Mouse (Mus musculus) lung, postnatal 4 days (tissue): ENCODE results near the gene Hid1.

Source experiments
- DNase-seq, 2 experiments: peaks; one replicate each; pipeline ENCODE4 v3.0.0; 2021

Hid1 gene

DNA sequence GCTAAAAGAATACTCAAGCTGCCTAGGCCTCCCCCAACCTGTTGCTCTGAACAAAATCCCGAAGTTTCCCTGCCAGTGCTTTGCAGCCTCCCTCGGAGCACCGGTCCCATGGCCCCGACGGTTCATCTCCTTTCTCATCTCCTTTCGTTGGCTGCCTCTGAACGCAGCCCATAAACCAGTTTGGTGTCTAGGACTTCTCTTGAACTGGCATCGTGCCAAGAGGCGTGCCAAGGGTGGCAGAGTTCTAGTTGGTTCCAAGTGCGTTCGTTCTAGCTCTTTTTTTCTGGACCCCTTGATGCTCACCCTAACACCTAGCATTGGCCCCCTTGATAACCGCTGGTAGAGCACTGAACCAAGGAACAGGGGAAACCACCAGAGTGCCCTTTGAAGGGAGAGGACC is 32.3 kb downstream of the Hid1 start:
- no peak for DNase-seq

DNA sequence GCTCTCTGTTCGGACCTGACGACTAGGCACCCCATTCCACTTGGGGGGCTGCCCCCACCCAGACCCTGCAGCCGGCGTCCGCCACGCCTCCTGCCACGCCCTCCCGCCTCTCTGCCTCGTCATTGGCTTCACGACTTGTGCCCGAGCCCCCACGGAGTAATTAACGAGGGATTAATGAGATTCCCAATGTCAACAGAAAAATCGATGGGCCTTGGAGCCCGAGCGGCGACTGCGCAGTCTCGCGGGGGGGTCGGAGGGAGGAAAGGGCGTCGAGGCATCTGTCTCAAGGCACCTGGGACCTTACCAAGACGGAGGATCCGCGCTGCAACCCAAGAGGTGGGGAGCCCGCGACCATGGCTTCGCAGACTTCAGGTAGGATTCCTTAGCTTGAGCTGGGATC is 33.0 kb downstream of the Hid1 start, which contains the start of gene Otop3:
Otop3 (plus strand) TSS at position 201 of the 400 bp plus-strand sequence.
- no peak for DNase-seq

DNA sequence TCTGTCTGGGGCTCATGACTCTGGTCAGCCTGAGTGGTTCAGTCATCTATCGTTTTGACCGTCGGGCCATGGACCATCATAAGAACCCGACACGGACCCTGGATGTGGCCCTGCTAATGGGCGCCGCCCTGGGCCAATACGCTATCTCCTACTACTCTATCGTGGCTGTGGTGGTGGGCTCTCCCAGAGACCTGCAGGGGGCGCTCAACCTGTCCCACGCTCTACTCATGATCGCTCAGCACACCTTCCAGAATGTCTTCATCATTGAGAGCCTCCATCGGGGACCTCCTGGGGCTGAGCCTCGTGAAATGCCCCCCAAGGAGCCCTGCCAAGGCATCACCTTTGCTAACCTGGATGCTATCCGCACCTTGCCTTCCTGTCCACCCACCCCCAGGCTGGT is 38.2 kb downstream of the Hid1 start:
- DNase-seq, result no peak

DNA sequence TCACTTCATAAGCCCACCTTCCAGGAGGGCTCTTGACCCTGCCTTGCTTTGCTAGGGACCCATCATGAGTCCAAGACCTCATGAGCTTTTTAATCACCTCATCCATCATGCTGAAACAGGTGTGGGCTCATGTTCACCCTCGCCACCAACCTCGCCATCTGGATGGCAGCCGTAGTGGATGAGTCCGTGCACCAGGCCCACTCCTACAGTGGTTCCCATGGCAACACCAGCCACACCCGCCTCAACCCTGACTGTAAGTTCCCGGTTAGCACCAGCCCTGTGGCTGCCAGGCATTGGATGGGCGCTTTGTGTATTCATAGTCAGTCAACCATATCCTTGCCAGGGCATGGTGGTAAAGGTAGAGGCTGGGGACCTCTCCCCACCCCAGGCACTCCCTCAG is 40.8 kb downstream of the Hid1 start:
- no peak for DNase-seq

DNA sequence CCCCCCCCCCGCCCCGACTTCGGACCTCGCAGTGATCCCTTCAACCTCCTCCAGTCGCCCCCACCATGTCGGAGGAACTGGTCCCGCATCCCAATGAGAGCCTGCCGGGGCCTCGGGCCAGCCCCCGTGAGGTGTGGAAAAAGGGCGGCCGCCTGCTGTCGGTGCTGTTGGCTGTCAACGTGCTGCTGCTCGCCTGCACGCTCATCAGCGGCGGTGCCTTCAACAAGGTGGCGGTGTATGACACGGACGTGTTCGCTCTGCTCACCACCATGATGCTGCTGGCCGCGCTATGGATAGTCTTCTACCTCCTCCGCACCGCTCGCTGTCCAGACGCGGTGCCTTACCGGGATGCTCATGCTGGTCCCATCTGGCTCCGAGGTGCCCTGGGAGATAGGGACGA is 44.2 kb downstream of the Hid1 start:
- no peak for DNase-seq

DNA sequence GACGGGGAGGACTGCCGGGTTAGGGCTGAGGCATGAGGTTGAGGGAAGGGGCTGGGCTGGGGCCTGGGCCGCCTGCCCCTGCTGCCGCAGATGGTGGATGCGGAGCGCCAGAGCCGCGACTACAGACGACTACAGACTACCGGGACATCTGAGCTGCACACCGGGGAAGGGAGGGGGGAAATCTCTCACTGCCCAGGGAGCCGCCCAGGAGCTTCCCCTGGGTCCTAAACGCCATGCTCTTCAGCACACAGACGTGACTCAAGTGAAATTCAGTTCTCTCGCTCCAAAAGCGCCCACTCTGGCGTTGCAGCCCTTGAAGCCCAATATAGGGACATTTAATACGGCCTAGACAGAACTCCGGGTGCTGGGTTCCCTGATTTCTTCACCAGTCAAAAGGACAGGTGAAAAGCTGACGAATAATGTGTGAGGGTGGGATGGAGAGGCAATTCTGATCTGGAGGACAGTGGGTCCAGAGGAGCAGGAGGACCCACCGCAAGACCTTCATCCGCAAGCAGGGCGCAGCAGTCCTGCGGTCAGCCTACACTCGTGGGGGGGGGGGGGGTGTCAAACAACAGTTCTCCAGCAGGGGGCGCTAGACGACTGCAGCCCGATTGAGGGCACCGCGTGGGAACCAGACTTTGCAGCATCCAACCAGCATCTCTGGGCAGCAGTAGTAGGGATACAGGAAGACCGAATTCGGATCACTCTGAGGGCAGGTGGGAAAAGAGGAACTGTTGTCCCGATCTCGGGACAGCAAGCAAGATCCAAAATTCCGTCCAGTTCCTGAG is 45.5 kb downstream of the Hid1 start, which contains the start of gene Ush1g:
Ush1g (minus strand) TSS at position 136 of the 788 bp plus-strand sequence.
- peak; percentile 43 to 61 for DNase-seq

DNA sequence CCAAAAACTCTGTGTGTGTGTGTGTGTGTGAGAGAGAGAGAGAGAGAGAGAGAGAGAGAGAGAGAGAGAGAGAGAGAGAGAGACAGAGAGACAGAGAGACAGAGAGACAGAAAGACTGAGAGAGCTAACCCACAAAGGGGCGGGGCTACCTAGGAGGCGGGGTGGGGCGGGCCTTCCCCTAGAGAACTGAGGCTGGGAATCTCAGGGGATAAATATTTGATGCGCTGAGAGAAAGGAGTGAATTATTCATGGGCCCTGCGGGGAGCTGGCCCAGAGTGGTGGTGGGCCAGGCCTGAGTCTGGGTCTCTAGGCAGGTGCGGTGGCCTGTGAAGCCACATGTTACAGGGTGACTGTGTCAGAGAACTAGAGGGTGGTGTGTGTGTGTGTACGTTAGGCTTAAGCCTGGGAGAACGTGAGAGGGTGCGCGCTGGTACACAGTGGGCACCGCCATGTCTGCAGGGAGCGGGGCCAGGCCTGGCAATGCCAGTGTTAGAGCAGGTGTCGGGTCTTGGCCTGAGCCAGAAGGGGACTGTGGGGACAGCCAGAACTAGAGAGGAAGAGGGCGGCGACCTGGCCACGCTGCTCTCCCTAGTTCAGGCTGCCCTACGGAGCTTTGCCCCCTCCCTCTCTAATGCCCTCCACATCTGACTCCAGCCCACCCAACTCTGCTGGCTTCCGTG is 47.7 kb downstream of the Hid1 start:
- no peak for DNase-seq

DNA sequence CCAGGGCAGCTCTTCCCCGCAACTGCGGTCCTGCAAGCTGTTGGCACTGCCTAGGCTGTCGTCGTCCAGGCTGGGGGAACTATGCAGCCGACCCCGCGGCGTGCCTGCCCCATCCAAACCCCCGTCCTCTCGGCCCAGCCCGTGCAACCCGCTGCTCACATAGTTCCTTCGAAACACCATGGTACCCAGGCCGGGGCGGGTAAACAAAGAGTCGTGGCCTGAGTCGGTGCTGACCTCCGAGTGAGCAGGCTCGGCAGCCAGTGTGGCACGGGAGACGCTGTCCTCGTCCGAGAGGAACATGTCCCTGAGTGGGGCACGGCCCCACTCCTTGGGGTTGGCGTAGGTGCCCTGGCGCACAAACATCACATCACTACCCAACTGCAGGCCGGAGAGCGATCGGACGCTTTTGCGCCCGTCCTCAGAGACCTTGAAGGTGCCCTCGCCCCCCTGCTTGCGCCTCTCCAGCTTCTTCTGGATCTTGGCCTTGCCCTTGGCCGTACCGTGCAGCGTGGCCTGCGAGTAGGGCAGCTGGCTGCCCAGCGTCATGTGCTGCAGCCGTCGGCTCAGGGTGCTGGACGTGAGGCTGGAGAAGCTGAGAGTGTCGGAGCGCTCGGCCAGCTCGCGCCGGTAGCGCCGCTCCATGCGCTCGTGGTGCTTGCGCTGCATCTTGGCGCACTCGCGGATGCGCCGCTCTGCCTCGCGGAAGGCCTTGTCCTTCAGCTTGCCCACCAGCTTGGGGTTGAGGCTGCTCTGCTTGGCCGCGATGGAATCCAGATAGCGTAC is 49.1 kb downstream of the Hid1 start:
- no peak for DNase-seq

DNA sequence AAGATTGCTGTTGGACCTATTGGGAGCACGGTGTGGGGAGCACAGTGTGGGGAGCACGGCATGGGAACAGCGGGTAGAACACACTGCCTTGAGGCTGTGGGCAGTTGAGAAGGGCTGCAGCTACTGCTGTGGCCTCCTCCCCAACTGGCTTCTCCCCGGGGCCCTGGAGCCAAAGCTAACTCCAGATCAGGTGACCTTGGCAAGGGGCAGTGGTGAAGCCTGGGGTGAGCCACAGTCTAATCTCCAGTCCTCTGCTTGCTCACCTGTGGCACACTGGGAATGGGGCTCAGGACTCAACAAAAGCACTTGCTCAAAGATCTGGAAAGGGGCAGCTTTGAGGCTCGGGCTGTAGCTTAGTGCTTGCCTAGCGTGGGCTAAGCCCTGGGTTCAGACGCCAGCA is 50.4 kb downstream of the Hid1 start:
- no peak for DNase-seq

DNA sequence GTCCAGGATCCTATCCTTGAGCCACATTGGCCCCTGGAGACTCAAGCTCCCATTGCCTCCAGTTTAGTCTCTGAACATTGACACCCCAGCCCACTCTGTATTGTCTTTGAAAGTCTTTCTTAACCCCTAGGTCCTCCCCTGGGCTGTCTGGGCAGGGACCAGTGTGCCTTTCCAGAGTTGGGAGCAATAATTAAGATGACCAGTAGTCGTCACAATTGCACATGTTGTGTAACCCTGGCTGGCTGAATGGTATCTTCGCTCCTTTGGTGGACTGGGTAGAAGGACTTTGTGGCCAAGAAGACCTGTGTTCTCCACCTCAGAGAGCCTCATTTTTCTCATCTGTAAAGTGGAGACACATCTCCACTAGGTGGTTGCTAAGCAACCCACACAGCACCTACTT is 53.3 kb downstream of the Hid1 start:
- no peak for DNase-seq

DNA sequence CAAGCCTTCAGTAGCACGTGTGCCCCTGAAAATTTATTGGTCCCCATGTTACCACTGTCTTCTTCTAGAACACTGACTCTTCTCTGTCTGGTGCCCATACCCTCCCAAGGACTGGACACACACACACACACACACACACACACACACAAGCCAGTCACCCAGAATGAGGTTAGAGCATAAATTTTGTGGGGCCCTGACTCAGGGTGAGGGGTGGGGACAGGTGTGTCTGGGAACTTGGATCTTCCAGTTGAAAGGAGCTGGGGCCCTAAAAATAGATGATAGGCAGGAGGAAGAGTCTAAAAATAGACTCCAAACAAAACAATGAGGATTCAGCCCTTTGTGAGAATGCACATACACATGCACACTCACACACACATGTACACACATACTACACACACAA is 58.8 kb downstream of the Hid1 start:
- no peak for DNase-seq

DNA sequence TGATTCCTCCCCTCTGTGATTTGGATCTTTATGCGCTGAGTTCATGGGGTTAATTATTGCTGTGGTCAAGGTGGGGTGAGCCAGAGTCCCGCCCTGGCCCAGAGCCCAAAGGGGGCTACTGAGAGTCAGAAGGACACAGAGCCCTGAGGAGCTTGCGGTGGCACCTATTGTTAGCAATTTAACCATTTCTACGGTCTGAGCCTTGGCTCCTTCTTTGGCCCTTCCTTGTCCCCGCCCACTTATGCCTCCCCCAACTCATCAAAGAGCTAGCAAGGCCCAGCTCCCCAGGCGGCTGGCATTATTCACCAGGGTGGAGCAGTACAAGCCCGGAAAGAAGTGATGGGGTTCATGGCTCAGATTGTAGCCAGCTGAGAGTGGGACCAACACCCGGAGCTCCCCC is 60.7 kb downstream of the Hid1 start, which contains the start of gene Otop2:
Otop2 (plus strand) TSS at position 301 of the 400 bp plus-strand sequence.
- DNase-seq, result no peak

DNA sequence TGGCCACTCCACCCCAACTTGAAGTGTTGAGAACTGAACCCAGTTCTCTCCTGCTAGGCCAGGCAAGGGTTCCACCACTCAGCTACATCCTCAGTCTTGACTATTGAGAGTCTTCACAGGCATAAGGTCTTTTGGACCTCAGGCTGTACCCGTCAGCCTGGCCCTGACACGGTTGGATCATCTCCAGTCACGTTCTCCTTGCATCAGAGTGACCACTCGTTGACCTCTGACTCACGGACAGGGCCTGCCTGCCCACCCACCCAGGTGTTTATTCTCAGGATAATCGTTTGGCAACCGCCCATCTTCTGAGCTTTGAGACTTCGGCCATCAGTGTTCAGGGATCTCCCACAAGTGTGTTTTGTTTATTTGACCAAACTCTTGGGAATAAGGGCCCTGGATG is 64.4 kb downstream of the Hid1 start:
- no peak for DNase-seq

DNA sequence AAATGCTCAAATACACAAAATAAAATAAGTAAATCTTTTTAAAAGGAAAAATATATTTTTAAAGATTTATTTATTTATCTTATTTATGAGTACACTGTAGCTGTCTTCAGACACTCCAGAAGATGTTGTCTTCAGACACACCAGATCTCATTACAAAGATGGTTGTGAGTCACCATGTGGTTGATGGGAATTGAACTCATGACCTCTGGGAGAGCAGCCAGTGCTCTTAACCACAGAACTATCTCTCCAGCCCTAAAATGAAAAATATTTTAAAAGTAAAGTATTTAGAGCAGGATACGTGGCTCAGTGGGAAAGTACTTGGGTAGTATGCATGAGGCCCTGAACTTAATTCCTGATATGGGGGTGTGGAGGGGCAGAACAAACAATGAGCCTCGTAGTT is 66.2 kb downstream of the Hid1 start:
- DNase-seq, result no peak

DNA sequence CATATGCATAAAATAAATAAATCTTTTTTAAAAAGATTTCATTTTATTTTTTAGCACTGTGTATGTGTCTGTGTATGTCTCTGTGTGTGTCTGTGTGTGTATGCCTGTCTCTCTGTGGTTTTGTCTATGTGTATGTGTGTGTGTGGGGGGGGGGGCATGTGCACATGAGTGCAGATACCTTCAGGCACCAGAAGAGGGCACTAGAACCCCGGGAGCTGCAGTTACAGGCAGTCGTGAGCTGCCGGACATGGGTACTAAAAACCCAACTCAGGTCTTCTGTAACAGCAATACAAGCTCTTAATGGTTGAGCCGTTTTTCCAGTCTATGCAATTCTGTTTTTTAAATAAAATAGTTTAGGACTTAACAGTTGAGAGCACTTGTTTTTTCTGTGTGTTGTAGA is 66.8 kb downstream of the Hid1 start:
- no peak for DNase-seq

DNA sequence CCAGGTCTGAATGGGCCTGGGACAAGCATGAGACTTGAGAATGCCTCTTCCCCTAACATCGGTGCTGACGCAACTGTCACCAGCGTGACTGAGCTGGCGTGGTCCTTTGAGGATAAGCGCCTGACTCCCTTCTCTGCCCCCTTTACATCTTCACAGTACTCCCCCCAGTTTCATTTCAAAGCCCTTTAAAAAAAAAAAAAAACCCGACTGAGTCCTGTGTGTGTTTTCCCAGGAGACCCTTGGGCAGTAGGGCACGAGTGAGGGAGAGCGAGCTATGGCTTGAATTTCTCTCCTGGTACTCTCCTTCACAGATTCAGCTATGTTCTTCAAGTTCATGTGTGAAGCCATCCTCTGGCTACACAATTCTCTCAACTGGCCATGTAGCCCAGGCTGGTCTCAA is 69.4 kb downstream of the Hid1 start:
- no peak for DNase-seq
